Mouse (Mus musculus) bone marrow, adult 2 months (tissue): ENCODE measurements around the gene Nrf1. TPM values are rescaled to one million over a fixed set of nuclear protein-coding genes. Genes with fewer than 3 reads are reported as not detected.

Source experiments
- H3K27ac ChIP-seq: fragments of 200-500 bp; 2 replicates; pipeline ENCODE4 v1.5.1; 2012; ENCODE audit warnings: low read depth, mild to moderate bottlenecking, control low read depth, inconsistent platforms, low read length; ENCODE audit not compliant: control insufficient read depth, poor library complexity, insufficient read depth
- H3K4me1 ChIP-seq: fragments of 200-500 bp; 2 replicates; pipeline ENCODE4 v1.6.1; 2011; ENCODE audit warnings: low read length; ENCODE audit not compliant: control insufficient read depth, insufficient read depth
- H3K4me3 ChIP-seq: fragments of 200-500 bp; replicated peaks from 2 replicates; pipeline ENCODE3; 2011; ENCODE audit warnings: mild to moderate bottlenecking, low read depth, low read length, control low read depth; ENCODE audit not compliant: control insufficient read depth
- CTCF ChIP-seq: fragments of 200-500 bp; IDR thresholded peaks from 2 replicates; pipeline ENCODE4 v1.5.1; 2011; ENCODE audit warnings: low read length, control low read depth; ENCODE audit not compliant: control insufficient read depth, insufficient read depth
- POLR2A ChIP-seq: fragments of 200-500 bp; IDR thresholded peaks from 2 replicates; pipeline ENCODE4 v1.6.1; 2011; ENCODE audit warnings: low read depth, mild to moderate bottlenecking, control low read depth, low read length, borderline replicate concordance; ENCODE audit not compliant: control insufficient read depth
- WGBS: fragments of 180-500 bp; shearing (Covaris S2); methylation state at CpG from one replicate; pipeline ENCODE4 v1.1.7; 2018; 5-methylcytosine and 5-hydroxymethylcytosine counted together
- polyA plus RNA-seq: library from polyadenylated mRNA; stranded (reverse); fragments of >200 nt; gene quantifications from 2 replicates; pipeline ENCODE4 v1.2.4, GENCODE M21; 2011; ENCODE audit warnings: low replicate concordance; ENCODE audit not compliant: missing spikeins, insufficient read depth, insufficient read length

Gene Nrf1
- polyA plus RNA-seq, 1 experiment = 58.1 TPM

DNA sequence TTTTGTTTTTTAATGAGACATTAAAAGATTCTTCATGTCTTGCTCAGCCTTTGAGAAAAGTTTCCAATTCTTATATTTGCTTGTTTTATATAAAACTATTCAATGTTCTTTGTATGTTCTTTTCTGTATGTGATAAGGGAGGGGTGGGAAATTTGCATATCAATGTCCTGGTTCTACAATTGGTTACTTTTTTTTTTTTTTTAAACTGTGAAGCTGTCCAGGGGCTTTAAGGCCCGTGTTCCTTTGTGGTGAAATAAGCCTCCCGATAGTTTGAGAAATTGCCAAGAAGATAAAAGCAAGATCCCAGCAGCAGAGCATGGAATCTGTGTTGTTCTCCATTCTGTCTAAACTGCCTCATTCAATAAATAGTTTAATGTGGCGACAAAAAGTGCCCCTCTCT is 105.3 kb downstream of the Nrf1 start:
- Histone ChIP-seq H3K4me1 (no peaks in the 10 kb centered on the region; the same call in 1 of the 2 replicates), H3K27ac (no peak overlapping the region), H3K4me3 (no peak overlapping the region)
- TF ChIP-seq CTCF = no peak
- TF ChIP-seq POLR2A = no peak
- WGBS = 78% methylated on average over 3 of the region's 3 CpGs

DNA sequence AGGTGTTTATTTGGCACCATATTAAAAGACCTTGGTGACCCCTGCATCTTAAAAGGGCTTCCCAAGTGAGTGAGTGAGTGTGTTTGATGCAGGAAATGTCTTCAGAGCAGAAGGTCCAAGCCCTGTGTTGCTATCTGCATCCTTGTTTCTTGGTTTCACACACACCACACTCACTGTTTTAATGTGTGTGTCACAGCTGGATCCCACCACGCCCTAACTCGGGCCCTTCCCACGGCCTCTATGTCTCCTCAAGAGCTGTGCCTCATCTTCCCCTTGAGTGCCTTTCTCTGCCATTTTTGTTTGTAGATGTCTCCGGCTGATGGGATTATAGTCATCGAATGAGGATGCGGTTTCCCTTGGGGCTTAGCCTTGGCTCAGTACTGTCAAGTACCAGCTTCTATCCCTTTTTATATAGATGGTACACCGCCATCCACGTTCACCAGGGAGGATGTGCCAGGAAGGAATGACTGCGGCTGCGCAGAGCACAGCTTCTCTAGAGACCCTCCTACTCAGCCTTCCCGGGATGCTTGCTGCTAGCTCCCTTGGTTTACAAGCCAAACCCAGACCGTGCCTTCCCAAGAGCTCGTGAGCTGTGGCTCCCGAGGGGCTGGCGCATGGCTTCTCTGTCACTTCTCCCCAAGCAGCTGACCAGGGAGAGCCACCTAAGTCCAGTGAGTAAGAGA is 106.1 kb downstream of the Nrf1 start:
- no peak overlapping the region for H3K27ac ChIP-seq
- 94% methylated on average over 15 of the region's 15 CpGs for WGBS
- TF ChIP-seq POLR2A = no peak
- TF ChIP-seq CTCF = no peak
- H3K4me1 ChIP-seq = no peaks in the 10 kb centered on the region
- H3K4me3 ChIP-seq = no peak overlapping the region

DNA sequence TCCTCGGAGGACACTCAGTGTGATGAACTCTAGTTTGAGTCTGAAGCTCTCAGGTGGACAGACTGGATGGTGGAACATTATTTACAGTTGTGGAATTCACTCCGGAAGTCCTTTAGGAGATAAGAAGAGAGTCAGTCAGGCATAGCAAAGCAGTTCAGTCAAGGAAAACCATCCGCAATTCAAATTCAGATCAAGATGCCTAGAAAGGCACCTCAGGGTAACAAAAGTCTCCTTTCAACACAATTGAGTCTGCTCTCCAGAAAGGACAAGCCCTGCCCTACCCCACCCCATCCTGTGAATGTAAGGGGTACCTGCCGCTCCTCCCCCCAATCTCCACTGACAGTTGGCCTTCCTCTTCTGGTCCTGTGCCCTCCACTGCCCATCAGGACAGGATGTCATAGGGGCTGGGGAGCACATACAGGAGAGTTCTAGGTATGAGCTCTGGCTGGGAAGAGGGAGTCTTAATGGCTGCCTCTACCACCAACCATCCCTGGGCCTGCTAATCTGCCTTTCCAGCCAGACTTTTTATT is 111.8 kb downstream of the Nrf1 start:
- TF ChIP-seq CTCF = no peak
- TF ChIP-seq POLR2A = no peak
- 90% methylated on average over 4 of the region's 4 CpGs for WGBS
- Histone ChIP-seq H3K4me3 (no peak overlapping the region), H3K4me1 (no peaks in the 10 kb centered on the region), H3K27ac (no peak overlapping the region)

DNA sequence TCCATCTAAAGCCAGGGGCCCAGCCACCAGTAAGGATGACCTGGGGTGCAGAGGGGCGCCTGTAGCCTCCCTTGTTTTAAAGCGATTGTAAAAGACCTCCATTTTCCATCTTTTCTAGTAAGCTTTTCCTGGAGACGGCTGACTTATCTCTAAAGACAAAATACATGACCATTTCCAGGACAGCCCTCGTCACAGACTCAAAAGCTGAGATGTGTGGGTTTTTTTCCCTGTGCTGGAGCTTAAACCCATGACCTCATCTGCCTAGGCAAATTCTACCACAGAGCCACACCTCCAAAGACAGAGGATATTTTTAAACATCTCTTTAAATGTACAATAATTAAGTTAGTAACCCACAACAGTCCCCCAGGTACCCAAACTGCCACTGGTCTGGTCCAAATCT is 112.6 kb downstream of the Nrf1 start:
- no peaks in the 10 kb centered on the region for H3K4me1 ChIP-seq
- TF ChIP-seq POLR2A (no peak), CTCF (no peak)
- WGBS = 80% methylated on average over 4 of the region's 4 CpGs
- no peak overlapping the region for H3K27ac ChIP-seq
- H3K4me3 ChIP-seq = no peak overlapping the region

DNA sequence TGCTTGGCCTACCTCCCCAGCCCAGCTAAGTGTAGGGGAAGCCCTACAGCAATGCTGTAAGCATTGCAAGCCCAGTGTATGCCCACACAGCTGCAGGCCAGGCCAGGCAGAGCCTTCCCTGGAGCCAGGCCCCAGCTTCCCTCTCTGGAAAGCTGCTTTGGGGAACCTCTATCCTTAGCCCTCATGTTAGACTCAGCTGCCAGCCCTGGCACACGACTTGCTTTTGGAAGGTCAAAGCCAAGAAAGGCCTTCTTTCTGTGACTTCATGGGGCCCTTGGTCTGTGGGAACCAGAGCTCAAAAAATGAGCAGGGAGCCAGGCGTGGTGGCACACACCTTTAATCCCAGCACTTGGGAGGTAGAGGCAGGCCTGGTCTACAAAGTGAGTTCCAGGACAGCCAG is 113.8 kb downstream of the Nrf1 start:
- H3K27ac ChIP-seq = no peak overlapping the region
- no peak overlapping the region for H3K4me3 ChIP-seq
- no peaks in the 10 kb centered on the region for H3K4me1 ChIP-seq
- TF ChIP-seq CTCF (no peak), POLR2A (no peak)
- 77% methylated on average over 2 of the region's 2 CpGs for WGBS

DNA sequence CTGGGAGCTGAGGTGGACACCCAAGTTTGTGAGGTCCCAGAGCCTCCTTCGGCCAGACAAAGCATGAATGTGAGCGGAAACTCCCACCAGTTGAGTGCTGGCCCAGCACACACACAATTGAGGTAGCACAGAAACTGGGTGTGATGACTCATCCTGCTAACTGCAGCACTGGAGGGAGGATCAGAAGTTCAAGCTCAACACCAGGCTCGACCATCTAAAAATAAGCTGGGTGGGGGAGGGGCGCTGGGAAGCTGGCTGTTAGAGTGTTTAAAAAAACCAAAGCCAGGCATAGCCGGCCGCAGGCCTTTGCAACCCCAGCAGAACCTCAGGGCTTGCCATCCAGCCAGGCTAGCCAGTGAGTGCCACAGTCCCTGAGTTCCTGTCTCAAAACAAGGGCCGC is 114.3 kb downstream of the Nrf1 start:
- Histone ChIP-seq H3K27ac (no peak overlapping the region), H3K4me3 (no peak overlapping the region), H3K4me1 (no peaks in the 10 kb centered on the region)
- WGBS = 52% methylated on average over 7 of the region's 7 CpGs
- TF ChIP-seq CTCF (no peak), POLR2A (no peak)

DNA sequence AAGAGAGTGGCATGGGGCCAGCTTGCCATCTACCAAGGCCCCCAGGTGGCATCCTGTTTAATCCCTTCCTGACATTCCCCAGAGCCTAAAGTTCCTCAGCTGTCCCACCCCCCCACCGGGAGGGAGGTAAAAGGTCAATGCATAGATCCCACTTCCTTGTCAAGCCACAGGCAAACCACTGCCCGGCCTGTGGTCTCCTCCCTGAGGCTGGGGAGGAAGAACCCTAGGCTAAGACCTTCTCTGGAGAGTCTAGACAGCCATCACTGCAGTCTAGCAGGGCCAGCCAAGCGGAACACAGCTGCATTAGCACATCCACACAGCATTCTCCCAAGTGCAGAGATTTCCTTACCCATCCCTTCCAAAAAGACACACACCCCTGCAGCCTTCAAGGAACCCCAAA is 118.6 kb downstream of the Nrf1 start:
- no peak for TF ChIP-seq CTCF
- no peak for TF ChIP-seq POLR2A
- no peak overlapping the region for H3K27ac ChIP-seq
- WGBS = 15% methylated on average over 3 of the region's 3 CpGs
- no peaks in the 10 kb centered on the region for H3K4me1 ChIP-seq
- H3K4me3 ChIP-seq = no peak overlapping the region

DNA sequence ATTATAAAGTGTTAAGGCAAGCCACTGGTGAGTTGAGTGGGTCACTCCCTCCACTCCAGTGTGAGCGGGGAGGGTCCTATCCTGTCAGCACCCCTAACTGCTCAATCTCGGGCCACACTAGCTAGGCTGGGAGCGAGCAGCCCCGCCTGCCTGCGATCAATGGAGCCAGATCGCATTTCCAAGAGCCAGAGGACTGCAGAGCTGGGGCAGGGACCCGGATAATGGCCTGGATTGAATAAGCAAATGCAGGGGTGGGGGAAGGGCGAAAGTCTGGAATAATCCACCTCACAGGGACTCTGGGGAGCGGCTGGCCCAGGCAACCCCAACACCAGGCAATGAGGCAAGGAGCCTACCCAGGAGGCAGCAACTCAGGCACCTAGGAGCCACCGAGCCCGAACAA is 119.4 kb downstream of the Nrf1 start:
- Histone ChIP-seq H3K4me3 (no peak overlapping the region), H3K4me1 (no peaks in the 10 kb centered on the region), H3K27ac (no peak overlapping the region)
- 79% methylated on average over 11 of the region's 11 CpGs for WGBS
- TF ChIP-seq POLR2A (no peak), CTCF (no peak)
